Mouse (Mus musculus) intestine, embryonic 16.5 days (tissue): ENCODE data around the gene Lefty1. TPM values are rescaled to one million over a fixed set of nuclear protein-coding genes. Genes with fewer than 3 reads are reported as not detected.

Source experiments
- ATAC-seq: fragments of 200-750 bp; cut with Nextera tagmentation; 2 replicates; pipeline ENCODE4 v1.8.0; 2017; ENCODE audit warnings: moderate TSS enrichment, moderate library complexity
- H3K27ac ChIP-seq: fragments of 300-500 bp; sonication (generic); 2 replicates; pipeline ENCODE4 v1.5.1; 2014; ENCODE audit warnings: mild to moderate bottlenecking, low read length
- H3K27me3 ChIP-seq: fragments of 300-500 bp; sonication (generic); replicated peaks from 2 replicates; pipeline ENCODE4 v1.6.1; 2014; ENCODE audit warnings: low read length, control low read depth, mixed read lengths; ENCODE audit not compliant: control insufficient read depth, insufficient read depth
- H3K36me3 ChIP-seq: fragments of 300-500 bp; sonication (generic); 2 replicates; pipeline ENCODE4 v1.6.1; 2014; ENCODE audit warnings: low read length, control low read depth; ENCODE audit not compliant: control insufficient read depth, insufficient read depth
- H3K4me1 ChIP-seq: fragments of 300-500 bp; sonication (generic); 2 replicates; pipeline ENCODE4 v1.6.1; 2014; ENCODE audit warnings: low read length, control low read depth, mixed read lengths; ENCODE audit not compliant: control insufficient read depth, insufficient read depth
- H3K4me2 ChIP-seq: fragments of 300-500 bp; sonication (generic); 2 replicates; pipeline ENCODE4 v1.6.1; 2014; ENCODE audit warnings: low read depth, low read length, control low read depth
- H3K4me3 ChIP-seq: fragments of 300-500 bp; sonication (generic); 2 replicates; pipeline ENCODE4 v1.5.1; 2014; ENCODE audit warnings: mild to moderate bottlenecking, low read length
- H3K9ac ChIP-seq: fragments of 300-500 bp; sonication (generic); 2 replicates; pipeline ENCODE4 v1.6.1; 2014; ENCODE audit warnings: low read depth, low read length
- H3K9me3 ChIP-seq: fragments of 300-500 bp; sonication (generic); 2 replicates; pipeline ENCODE4 v1.6.1; 2016; ENCODE audit warnings: low read length, control low read depth; ENCODE audit not compliant: control insufficient read depth
- WGBS: fragments of 180-500 bp; shearing (Covaris S2); extraction: QIAGEN DNeasy Blood & Tissue Kit; methylation state at CpG from one replicate; pipeline ENCODE4 v1.1.7; 2014; 5-methylcytosine and 5-hydroxymethylcytosine counted together
- polyA plus RNA-seq: library from polyadenylated mRNA; unstranded; fragments of >200 nt; fragmentation: Nextera tagmentation; extraction: Ambion mirVana; gene quantifications from 2 replicates; pipeline ENCODE4 v1.2.1, GENCODE M21; 2015

The Lefty1 gene
- polyA plus RNA-seq, 1 experiment from 2014 or later = 1.8 TPM

DNA sequence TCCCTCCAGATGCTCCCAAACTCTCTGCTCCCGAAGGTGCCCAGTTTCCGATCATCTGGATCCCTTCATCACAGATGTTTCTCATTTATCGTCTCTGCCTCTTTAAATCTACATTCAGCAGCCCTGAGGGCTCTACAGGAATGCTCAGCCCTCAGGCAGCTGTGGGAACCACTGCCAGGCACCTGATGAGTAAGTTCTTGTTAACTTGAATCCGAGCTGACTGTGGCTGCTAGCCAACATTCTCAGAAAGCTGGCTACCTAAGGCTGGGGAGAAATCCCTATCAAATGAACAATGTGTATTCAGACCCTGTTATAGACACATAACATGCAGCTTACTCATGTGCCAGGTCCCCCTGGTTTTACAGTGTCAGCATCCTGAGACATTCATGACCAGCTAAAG lies 21.0 kb upstream of the Lefty1 start:
- WGBS = 37% methylated on average over 4 of the region's 4 CpGs
- H3K4me1 ChIP-seq = 0 out of 2 replicates have a peak, but pooled peaks cover 2% of the 10 kb centered on the region
- no peaks in the 10 kb centered on the region for H3K36me3 ChIP-seq
- H3K27me3 ChIP-seq = no peaks in the 10 kb centered on the region
- H3K4me2 ChIP-seq = no peak overlapping the region
- no peaks in the 10 kb centered on the region for H3K9me3 ChIP-seq
- no peak overlapping the region for H3K27ac ChIP-seq
- no peak overlapping the region for H3K9ac ChIP-seq
- H3K4me3 ChIP-seq = no peak overlapping the region
- no peak for ATAC-seq

DNA sequence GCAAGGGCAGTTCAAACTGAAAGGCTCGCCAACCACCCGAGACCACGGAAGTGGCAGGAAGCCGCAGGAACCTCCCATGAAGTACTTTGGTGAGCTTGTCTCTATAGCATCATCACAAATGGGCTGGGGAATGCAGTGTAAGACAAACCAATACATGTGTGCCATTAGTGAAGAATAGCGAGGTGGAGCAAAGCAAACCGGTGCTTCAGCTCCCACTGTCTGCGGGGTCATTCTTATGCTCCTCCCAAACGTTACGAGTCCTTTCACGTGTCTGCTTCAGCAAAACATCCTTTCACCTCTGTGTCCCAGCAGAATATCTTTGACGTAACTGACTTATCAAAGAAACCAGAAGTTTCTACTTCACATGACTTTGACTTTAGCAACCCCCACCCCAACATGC lies 18.4 kb upstream of the Lefty1 start:
- Histone ChIP-seq H3K27ac (no peak overlapping the region), H3K9ac (no peak overlapping the region), H3K27me3 (no peaks in the 10 kb centered on the region), H3K36me3 (no peaks in the 10 kb centered on the region), H3K9me3 (no peaks in the 10 kb centered on the region), H3K4me1 (0 out of 2 replicates have a peak, but pooled peaks cover 1% of the 10 kb centered on the region), H3K4me2 (no peak overlapping the region), H3K4me3 (no peak overlapping the region)
- WGBS = 88% methylated on average over 11 of the region's 11 CpGs
- no peak for ATAC-seq

DNA sequence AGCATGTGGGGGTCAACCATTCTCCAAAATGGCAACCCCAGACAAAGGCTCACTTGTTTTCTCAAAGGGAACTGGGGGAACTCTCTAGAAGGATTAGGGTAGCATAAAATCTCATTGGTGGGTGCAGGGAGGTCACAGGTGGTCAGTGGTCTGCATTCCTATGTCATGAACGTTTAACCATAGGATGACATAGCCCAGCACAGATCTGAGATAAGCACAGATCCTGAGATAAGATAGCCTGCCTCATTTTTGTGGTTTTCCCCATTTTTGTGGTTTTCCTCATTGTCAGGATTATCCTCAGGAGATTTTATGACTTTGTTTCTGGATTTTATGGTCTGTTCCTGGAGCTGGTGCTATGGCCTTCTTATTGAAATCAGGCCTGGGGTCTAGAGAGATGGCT lies 17.8 kb upstream of the Lefty1 start:
- no peak for ATAC-seq
- Histone ChIP-seq H3K27me3 (no peaks in the 10 kb centered on the region), H3K4me3 (no peak overlapping the region), H3K36me3 (no peaks in the 10 kb centered on the region), H3K9me3 (no peaks in the 10 kb centered on the region), H3K4me2 (no peak overlapping the region), H3K4me1 (no peaks in the 10 kb centered on the region), H3K9ac (no peak overlapping the region), H3K27ac (no peak overlapping the region)
- WGBS = 20% methylated on average over 1 of the region's 1 CpGs

DNA sequence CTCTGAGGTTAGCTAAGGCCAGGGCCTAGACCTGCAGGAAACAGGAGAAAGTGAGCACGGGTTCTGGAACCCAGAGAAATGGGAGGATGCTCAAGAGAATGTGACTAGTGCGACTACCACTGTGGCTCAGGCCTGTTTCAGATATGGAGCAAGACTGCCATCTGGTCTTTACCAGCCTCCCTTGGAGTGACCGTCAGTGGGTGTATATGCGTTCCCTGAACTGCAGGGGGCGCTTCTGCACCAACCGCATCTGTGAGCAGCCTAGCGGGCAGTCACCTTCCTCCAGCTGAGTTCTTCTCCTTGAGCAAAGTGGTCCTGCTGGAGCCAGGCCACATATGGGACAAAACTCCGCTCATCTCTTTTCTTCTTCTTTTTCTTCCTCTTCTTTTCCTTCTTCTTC lies 15.1 kb upstream of the Lefty1 start:
- no peaks in the 10 kb centered on the region for H3K4me1 ChIP-seq
- no peak for ATAC-seq
- WGBS = 37% methylated on average over 8 of the region's 8 CpGs
- no peaks in the 10 kb centered on the region for H3K9me3 ChIP-seq
- no peaks in the 10 kb centered on the region for H3K27me3 ChIP-seq
- H3K4me2 ChIP-seq = no peak overlapping the region
- no peak overlapping the region for H3K4me3 ChIP-seq
- H3K9ac ChIP-seq = no peak overlapping the region
- no peak overlapping the region for H3K27ac ChIP-seq
- H3K36me3 ChIP-seq = no peaks in the 10 kb centered on the region

DNA sequence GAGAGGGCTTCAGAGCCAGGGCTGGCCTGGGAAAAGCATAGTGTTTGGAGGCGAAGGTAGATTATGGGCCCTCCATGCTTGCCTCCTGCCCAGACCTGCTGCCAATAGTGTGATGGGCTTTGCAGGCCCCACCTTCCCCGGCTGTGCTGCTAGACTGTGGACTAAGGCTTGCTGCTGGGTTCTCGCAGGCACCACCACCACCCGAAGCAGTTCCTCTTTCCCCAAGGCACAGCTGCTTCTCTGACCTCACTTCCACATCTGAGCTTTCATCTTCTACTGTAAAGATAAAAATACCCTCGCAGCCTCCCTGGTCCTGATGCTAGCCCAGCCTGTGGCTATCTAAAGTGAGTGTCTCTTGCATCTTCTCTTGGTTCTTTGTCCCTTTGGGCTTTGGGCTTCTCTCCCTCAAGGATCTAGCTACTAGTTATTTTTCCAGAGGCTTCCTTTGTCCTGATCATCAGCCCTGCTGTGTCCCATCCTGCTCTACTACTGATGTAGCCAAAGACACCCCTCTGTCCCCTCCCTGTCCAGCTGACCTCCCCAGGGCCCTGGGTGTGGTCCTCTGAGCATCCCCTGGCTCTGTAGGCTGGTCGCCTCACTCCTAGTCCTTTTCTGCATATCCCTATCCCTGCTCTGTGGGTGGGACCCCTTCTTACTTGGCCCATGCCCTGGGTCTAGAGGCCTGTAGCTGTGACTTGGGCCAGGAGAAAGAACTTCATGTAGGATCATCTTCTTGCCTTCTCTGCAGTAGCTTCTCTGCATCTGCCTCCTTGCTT lies 12.4 kb upstream of the Lefty1 start:
- Histone ChIP-seq H3K4me2 (no peak overlapping the region), H3K4me1 (no peaks in the 10 kb centered on the region), H3K9ac (no peak overlapping the region), H3K36me3 (no peaks in the 10 kb centered on the region), H3K4me3 (no peak overlapping the region), H3K27ac (no peak overlapping the region), H3K9me3 (no peaks in the 10 kb centered on the region), H3K27me3 (no peaks in the 10 kb centered on the region)
- WGBS = 72% methylated on average over 6 of the region's 6 CpGs
- ATAC-seq = no peak

DNA sequence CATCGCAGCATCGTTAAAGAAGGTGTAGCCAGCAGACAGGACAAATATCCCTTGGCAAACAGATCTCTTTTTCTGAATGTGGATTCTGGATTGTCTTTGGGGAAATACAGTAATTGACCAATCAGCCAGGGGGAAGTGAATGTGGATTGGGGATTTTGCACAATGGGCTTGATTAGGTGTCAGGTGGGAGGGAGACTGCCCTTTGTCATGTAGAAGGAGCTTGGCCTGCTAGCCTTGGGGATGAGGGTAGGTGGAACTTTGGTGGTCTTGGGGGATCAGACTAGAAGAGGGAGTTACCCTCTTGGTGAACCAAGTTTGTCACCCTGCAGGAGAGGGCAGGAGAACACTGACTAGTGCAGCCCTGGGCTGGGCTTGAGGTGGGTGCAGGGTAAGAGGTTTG lies 10.1 kb upstream of the Lefty1 start:
- Histone ChIP-seq H3K4me2 (no peak overlapping the region), H3K9me3 (no peaks in the 10 kb centered on the region), H3K9ac (no peak overlapping the region), H3K36me3 (no peaks in the 10 kb centered on the region), H3K27me3 (no peaks in the 10 kb centered on the region), H3K4me1 (no peaks in the 10 kb centered on the region), H3K4me3 (no peak overlapping the region), H3K27ac (no peak overlapping the region)
- 43% methylated on average over 2 of the region's 2 CpGs for WGBS
- ATAC-seq = no peak

DNA sequence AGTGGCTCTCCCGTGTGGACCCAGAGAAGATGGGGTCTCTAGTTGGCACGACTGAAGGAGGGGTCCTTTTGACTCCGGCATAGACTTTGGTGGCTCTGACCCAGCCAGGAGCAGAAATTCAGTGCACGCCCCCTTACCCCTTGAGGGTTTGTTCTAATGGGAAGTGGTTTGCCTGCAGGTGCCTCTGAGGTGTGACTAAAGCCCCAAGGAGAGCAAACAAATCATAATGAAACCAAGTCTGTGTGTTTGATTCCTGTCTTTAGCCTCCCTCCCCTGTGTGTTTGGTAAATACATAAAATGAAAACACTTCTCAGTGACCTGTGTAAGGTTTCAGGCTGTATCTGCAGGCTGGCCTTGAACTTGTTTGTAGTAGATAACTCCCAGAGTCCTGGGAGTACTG lies 8.5 kb upstream of the Lefty1 start:
- H3K9me3 ChIP-seq = no peaks in the 10 kb centered on the region
- H3K4me1 ChIP-seq = no peaks in the 10 kb centered on the region
- H3K27me3 ChIP-seq = no peaks in the 10 kb centered on the region
- H3K4me2 ChIP-seq = no peak overlapping the region
- no peak for ATAC-seq
- no peaks in the 10 kb centered on the region for H3K36me3 ChIP-seq
- no peak overlapping the region for H3K4me3 ChIP-seq
- no peak overlapping the region for H3K27ac ChIP-seq
- H3K9ac ChIP-seq = no peak overlapping the region
- 69% methylated on average over 4 of the region's 4 CpGs for WGBS

DNA sequence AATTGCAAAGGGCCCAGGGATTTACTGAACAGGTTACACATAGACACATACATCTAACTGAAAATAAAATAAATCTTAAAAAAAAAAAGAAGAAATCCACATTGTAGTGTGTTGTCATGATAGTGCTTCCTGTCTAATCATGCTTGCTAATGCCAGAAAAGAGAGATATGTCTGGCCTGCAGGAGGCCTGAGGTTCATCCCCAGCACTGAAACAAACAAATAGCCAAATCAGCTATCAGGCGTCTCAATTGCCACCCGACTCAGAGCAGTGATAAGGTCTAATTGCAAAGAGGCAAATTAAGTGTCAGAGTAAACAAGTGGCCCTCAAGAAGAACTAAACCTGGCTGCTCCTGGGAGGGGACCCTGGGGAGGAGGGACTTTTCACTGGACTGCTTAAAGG lies 5.2 kb upstream of the Lefty1 start:
- ATAC-seq = no peak
- H3K9me3 ChIP-seq = no peaks in the 10 kb centered on the region
- no peak overlapping the region for H3K9ac ChIP-seq
- H3K4me1 ChIP-seq = no peaks in the 10 kb centered on the region
- no peaks in the 10 kb centered on the region for H3K27me3 ChIP-seq
- H3K4me3 ChIP-seq = no peak overlapping the region
- no peak overlapping the region for H3K4me2 ChIP-seq
- 40% methylated on average over 2 of the region's 2 CpGs for WGBS
- H3K36me3 ChIP-seq = no peaks in the 10 kb centered on the region
- no peak overlapping the region for H3K27ac ChIP-seq

DNA sequence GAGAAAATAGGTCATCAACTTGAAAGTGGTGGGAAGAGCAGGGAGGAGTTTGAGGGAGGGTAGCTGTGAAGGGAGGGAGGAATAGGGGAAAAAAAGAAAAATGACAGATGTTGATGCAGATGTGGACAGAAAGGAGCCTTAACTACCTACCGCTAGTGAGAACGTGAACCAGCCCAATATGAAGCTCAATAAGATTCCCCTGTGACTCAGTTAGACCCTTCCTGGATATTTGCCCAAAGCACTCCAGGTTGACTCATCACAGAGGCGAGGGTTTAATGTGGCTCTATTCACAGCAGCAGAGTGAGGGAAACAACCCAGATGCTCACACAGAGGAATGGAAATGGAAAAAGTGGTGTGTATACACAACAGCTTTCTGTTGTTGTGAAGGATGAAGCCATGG lies 3.7 kb upstream of the Lefty1 start:
- Histone ChIP-seq H3K36me3 (no peaks in the 10 kb centered on the region), H3K9me3 (no peaks in the 10 kb centered on the region), H3K4me2 (no peak overlapping the region), H3K9ac (no peak overlapping the region), H3K4me3 (no peak overlapping the region), H3K4me1 (no peaks in the 10 kb centered on the region), H3K27me3 (peaks cover 8% of the 10 kb centered on the region; the same call in 1 of the 2 replicates), H3K27ac (no peak overlapping the region)
- WGBS = 58% methylated on average over 3 of the region's 3 CpGs
- ATAC-seq = no peak

DNA sequence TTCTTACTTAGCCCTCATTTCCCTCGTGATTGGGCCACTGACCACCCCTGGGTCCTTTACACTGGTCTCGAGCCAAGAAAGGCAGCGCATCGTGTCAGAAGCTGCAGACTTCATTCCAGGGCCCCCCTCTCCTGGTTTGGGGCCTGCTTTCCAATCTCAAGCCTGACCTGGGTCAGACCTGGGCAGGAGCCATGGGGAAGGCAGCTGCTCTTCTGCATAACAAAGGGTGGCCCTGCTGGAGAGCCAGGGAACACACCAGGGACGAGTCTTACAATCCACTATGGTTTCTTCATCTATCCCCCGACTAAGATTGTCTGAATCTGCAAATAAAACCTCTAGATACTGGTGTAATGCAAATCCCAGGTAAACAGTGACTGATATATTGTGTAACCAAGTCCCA lies 1.2 kb upstream of the Lefty1 start:
- 39% methylated on average over 6 of the region's 6 CpGs for WGBS
- Histone ChIP-seq H3K27ac (no peak overlapping the region), H3K9ac (no peak overlapping the region), H3K4me1 (peaks cover 3% of the 10 kb centered on the region; the same call in 1 of the 2 replicates), H3K27me3 (peaks cover 8% of the 10 kb centered on the region; the same call in 1 of the 2 replicates), H3K36me3 (no peaks in the 10 kb centered on the region), H3K4me2 (no peak overlapping the region), H3K4me3 (no peak overlapping the region), H3K9me3 (no peaks in the 10 kb centered on the region)
- ATAC-seq = no peak
